Mouse (Mus musculus) CH12.LX (cell line): Measurements from ENCODE around the gene Pde4b. TPM values are rescaled to one million over a fixed set of nuclear protein-coding genes. Genes with fewer than 3 reads are reported as not detected.

ENCODE experiments used
- DNase-seq: peaks from one replicate; pipeline ENCODE4 v3.0.0-alpha.2; 2013; ENCODE audit errors: extremely low read depth
- H3K27ac ChIP-seq: 2 replicates; pipeline ENCODE4 v1.5.1; 2012; ENCODE audit warnings: low read depth, mild to moderate bottlenecking, control low read depth, moderate library complexity; ENCODE audit not compliant: insufficient read depth
- H3K27me3 ChIP-seq: replicated peaks from 2 replicates; pipeline ENCODE3; 2012; ENCODE audit warnings: inconsistent platforms
- H3K36me3 ChIP-seq, 2 experiments: replicated peaks in 1 of 2; 2 replicates each; pipeline versions ENCODE3 to v1.6.1; 2012; ENCODE audit warnings: inconsistent platforms in 1 of 2, low read length in 1 of 2, mild to moderate bottlenecking in 1 of 2, mixed read lengths in 1 of 2, moderate library complexity in 1 of 2; ENCODE audit not compliant: control insufficient read depth in 1 of 2, insufficient read depth in 1 of 2
- H3K4me1 ChIP-seq, 2 experiments: 2 replicates each; pipeline ENCODE4 v1.6.1; 2012; ENCODE audit warnings: inconsistent platforms in 1 of 2, moderate library complexity in 1 of 2; ENCODE audit not compliant: insufficient read depth in 2 of 2, control insufficient read depth in 1 of 2
- H3K4me2 ChIP-seq: 2 replicates; pipeline ENCODE4 v1.6.1; 2012; ENCODE audit warnings: low read depth, mild to moderate bottlenecking, control low read depth; ENCODE audit not compliant: poor library complexity, insufficient read depth, severe bottlenecking
- H3K4me3 ChIP-seq, 3 experiments: fragments of 150-350 bp in 1 of 3; sonication (generic) in 1 of 3; replicated peaks in 1 of 3; 2 replicates each; pipeline versions ENCODE3 to v1.5.1; 2011 to 2012; ENCODE audit warnings: low read depth in 2 of 3, low read length in 2 of 3, mild to moderate bottlenecking in 2 of 3, moderate library complexity in 2 of 3, control low read depth in 1 of 3, improper control_type of control experiment in 1 of 3, inconsistent platforms in 1 of 3, mixed read lengths in 1 of 3; ENCODE audit not compliant: poor library complexity in 1 of 3
- H3K79me2 ChIP-seq: replicated peaks from 2 replicates; pipeline ENCODE4 v1.6.1; 2012; ENCODE audit warnings: mild to moderate bottlenecking, moderate library complexity; ENCODE audit not compliant: control insufficient read depth, poor library complexity, insufficient read depth, severe bottlenecking; ENCODE audit errors: extremely low read depth
- H3K9ac ChIP-seq: 2 replicates; pipeline ENCODE4 v1.6.1; 2012; ENCODE audit warnings: low read depth, mild to moderate bottlenecking, control low read depth, moderate library complexity; ENCODE audit not compliant: insufficient read depth
- H3K9me3 ChIP-seq: replicated peaks from 2 replicates; pipeline ENCODE3; 2012; ENCODE audit warnings: low read length, inconsistent platforms, mixed read lengths
- CHD2 ChIP-seq: IDR thresholded peaks from 2 replicates; pipeline ENCODE4 v1.6.1; 2011; ENCODE audit warnings: low read length, improper control_type of control experiment
- CTCF ChIP-seq, 2 experiments: IDR thresholded peaks in 1 of 2; conservative IDR thresholded peaks in 1 of 2; 2 replicates each; pipeline ENCODE4 v1.5.1; 2011 to 2012; ENCODE audit warnings: low read depth in 2 of 2, low read length in 2 of 2, improper control_type of control experiment in 1 of 2, inconsistent platforms in 1 of 2, mild to moderate bottlenecking in 1 of 2, moderate library complexity in 1 of 2
- EP300 ChIP-seq: IDR thresholded peaks from 2 replicates; pipeline ENCODE4 v1.6.1; 2011; ENCODE audit warnings: low read length, improper control_type of control experiment
- ETS1 ChIP-seq: conservative IDR thresholded peaks from 2 replicates; pipeline ENCODE4 v1.6.1; 2012; ENCODE audit warnings: low read depth, mild to moderate bottlenecking, inconsistent platforms, low read length, improper control_type of control experiment, moderate library complexity
- JUND ChIP-seq: conservative IDR thresholded peaks from 2 replicates; pipeline ENCODE4 v1.6.1; 2011; ENCODE audit warnings: low read depth, low read length, improper control_type of control experiment
- MAFK ChIP-seq: IDR thresholded peaks from 2 replicates; pipeline ENCODE4 v1.6.1; 2011; ENCODE audit warnings: low read length, improper control_type of control experiment; ENCODE audit not compliant: insufficient replicate concordance
- MXI1 ChIP-seq: IDR thresholded peaks from 2 replicates; pipeline ENCODE4 v1.6.1; 2011; ENCODE audit warnings: mild to moderate bottlenecking, low read depth, low read length, improper control_type of control experiment
- MYC ChIP-seq: IDR thresholded peaks from 2 replicates; pipeline ENCODE4 v1.6.1; 2011; ENCODE audit warnings: low read depth, mild to moderate bottlenecking, improper control_type of control experiment, low read length
- PAX5 ChIP-seq: IDR thresholded peaks from 2 replicates; pipeline ENCODE4 v1.6.1; 2012; ENCODE audit warnings: low read length, inconsistent platforms, mixed read lengths
- POLR2AphosphoS2 ChIP-seq: IDR thresholded peaks from 2 replicates; pipeline ENCODE4 v1.6.1; 2011; ENCODE audit warnings: low read depth, low read length, improper control_type of control experiment
- RCOR1 ChIP-seq: conservative IDR thresholded peaks from 2 replicates; pipeline ENCODE4 v1.6.1; 2012; ENCODE audit warnings: low read depth, mild to moderate bottlenecking, inconsistent platforms, low read length, improper control_type of control experiment
- TBP ChIP-seq: conservative IDR thresholded peaks from 2 replicates; pipeline ENCODE4 v1.6.1; 2011; ENCODE audit warnings: low read depth, low read length, improper control_type of control experiment
- TCF12 ChIP-seq: IDR thresholded peaks from 2 replicates; pipeline ENCODE4 v1.6.1; 2014; ENCODE audit warnings: low read depth, mild to moderate bottlenecking, inconsistent platforms, low read length, improper control_type of control experiment
- UBTF ChIP-seq: IDR thresholded peaks from 2 replicates; pipeline ENCODE4 v1.6.1; 2012; ENCODE audit warnings: low read depth, mild to moderate bottlenecking, inconsistent platforms, low read length, improper control_type of control experiment, moderate library complexity
- USF1 ChIP-seq: IDR thresholded peaks from 2 replicates; pipeline ENCODE4 v1.6.1; 2014; ENCODE audit warnings: low read depth, mild to moderate bottlenecking, inconsistent platforms, low read length, improper control_type of control experiment
- ZMIZ1 ChIP-seq: IDR thresholded peaks from 2 replicates; pipeline ENCODE4 v1.6.1; 2012; ENCODE audit warnings: low read depth, mild to moderate bottlenecking, inconsistent platforms, low read length, improper control_type of control experiment
- ZNF384 ChIP-seq: IDR thresholded peaks from 2 replicates; pipeline ENCODE4 v1.6.1; 2012; ENCODE audit warnings: low read depth, low read length, improper control_type of control experiment, inconsistent platforms
- dilution Hi-C: fragments of 300-500 bp; cut with MboI; formaldehyde crosslinking; loops from 2 replicates; pipeline ENCODE4 v1.14.3; 2020; ENCODE audit warnings: low sequenced_read_pairs; ENCODE audit not compliant: extremely low pct_unique_long_range_greater_than_20kb, extremely low pct_ligation_motif_present
- in situ Hi-C: fragments of 300-500 bp; cut with MboI; formaldehyde crosslinking; loops from 3 replicates; pipeline ENCODE4 v1.14.3; 2019; ENCODE audit warnings: low sequenced_read_pairs, low pct_ligation_motif_present, low pct_unique_long_range_greater_than_20kb, mixed read lengths
- polyA plus RNA-seq: library from polyadenylated mRNA; unstranded; fragments of >175 nt; gene quantifications from 2 replicates; pipeline ENCODE4 v1.2.1, GENCODE M21; 2012; ENCODE audit warnings: low read depth; ENCODE audit not compliant: insufficient read length
- total RNA-seq, 2 experiments: library from RNA; depleted of rRNA; stranded (reverse); fragments of 300-350 nt in 1 of 2; fragments of >200 nt in 1 of 2; gene quantifications; 2 replicates each; pipeline ENCODE4 v1.2.3; 2012 to 2014

The Pde4b gene
- total and polyA plus RNA-seq, 3 experiments, result 9.6 to 24.2 (median 21.8) TPM

GRCm38 (mm10) chr4:102491468-102492123 is 404.3 kb downstream of the Pde4b start:
- H3K79me2 ChIP-seq, result no peaks in the 10 kb centered on the region
- peaks cover 0 to 5% of the 10 kb centered on the region in 2 experiments; a peak in 2 of 4 replicates for H3K4me1 ChIP-seq
- no peaks in the 10 kb centered on the region for H3K9me3 ChIP-seq
- no peak overlapping the region for H3K4me2 ChIP-seq
- TF ChIP-seq CTCF (conservative IDR thresholded peaks at IDR 0.05 in 1 of 2, IDR thresholded peaks at IDR 0.05 in 1 of 2; ENCODE audit: low read depth in 2 of 2, low read length in 2 of 2) (no peak), EP300 (no peak), MYC (no peak), PAX5 (no peak), MXI1 (no peak), RCOR1 (no peak), JUND (no peak), CHD2 (no peak), ZNF384 (no peak)
- H3K27me3 ChIP-seq, result no peaks in the 10 kb centered on the region
- H3K36me3 ChIP-seq, result no peaks in the 10 kb centered on the region
- no peak overlapping the region for H3K27ac ChIP-seq
- DNase-seq, result no peak
- in situ Hi-C loops (loop anchor here (25.0 kb wide), 1 partner anchor 471 kb away; no protein-coding TSS in a partner anchor), dilution Hi-C loops (loop anchor here (25.0 kb wide), 1 partner anchor 254 kb away; no protein-coding TSS in a partner anchor)
- H3K9ac ChIP-seq, result no peak overlapping the region
- no peak overlapping the region for H3K4me3 ChIP-seq

DNA sequence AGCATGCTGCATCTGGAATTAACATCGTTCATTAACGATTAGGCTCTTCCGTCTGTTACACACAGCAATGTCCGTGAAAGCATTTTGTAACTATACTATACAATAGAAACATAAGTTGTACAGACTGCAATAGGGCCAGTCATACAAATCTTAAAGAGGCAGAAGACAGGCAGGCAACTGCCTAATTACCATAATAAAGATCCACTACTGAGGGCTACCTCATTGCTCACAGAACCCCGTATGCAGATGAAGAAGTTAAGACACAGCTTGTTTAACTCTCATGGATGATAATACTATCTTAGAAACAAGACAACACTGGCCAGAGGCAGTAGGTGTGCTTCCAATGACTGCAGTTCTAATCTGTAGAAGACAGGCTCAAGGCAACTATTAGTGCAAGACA is 405.6 kb downstream of the Pde4b start:
- dilution Hi-C loops, result loop anchor here (25.0 kb wide), 1 partner anchor 256 kb away; no protein-coding TSS in a partner anchor

More for the DNA sequence above, 405.6 kb downstream of the Pde4b start:
- no peak overlapping the region for H3K27ac ChIP-seq
- no peaks in the 10 kb centered on the region for H3K36me3 ChIP-seq
- DNase-seq, result no peak
- in situ Hi-C loops, result loop anchor here (25.0 kb wide), 1 partner anchor 469 kb away; no protein-coding TSS in a partner anchor
- no peak overlapping the region for H3K9ac ChIP-seq
- no peak overlapping the region for H3K4me3 ChIP-seq
- H3K4me1 ChIP-seq, result peaks cover 0 to 5% of the 10 kb centered on the region in 2 experiments; a peak in 2 of 4 replicates
- H3K79me2 ChIP-seq, result no peaks in the 10 kb centered on the region
- TF ChIP-seq UBTF (no peak), MAFK (no peak), TCF12 (no peak), USF1 (no peak), TBP (no peak), ETS1 (no peak), POLR2AphosphoS2 (no peak), ZMIZ1 (no peak)
- H3K9me3 ChIP-seq, result no peaks in the 10 kb centered on the region
- H3K27me3 ChIP-seq, result no peaks in the 10 kb centered on the region
- no peak overlapping the region for H3K4me2 ChIP-seq
